Mouse (Mus musculus): ENCODE measurements around the gene Spata25. TPM values are rescaled to one million over a fixed set of nuclear protein-coding genes. Genes with fewer than 3 reads are reported as not detected.
A peak's percentile ranks its signal among the peaks of the same experiment; 100 is the strongest.
"Not testable (repeated sequence)": the region's sequence is repeated elsewhere in the genome, so short reads cannot be mapped to it uniquely, and the experiment has no call there.

Gene Spata25
- polyA plus RNA-seq, 1 experiment from 2014 or later, result not detected

- not testable (repeated sequence) for H3K27ac ChIP-seq (replicated peaks); H3K27me3 ChIP-seq; H3K9ac ChIP-seq; H3K4me3 ChIP-seq; ATAC-seq (ENCODE audit: low read depth); H3K9me3 ChIP-seq; H3K4me2 ChIP-seq
- Histone ChIP-seq H3K4me1 (replicated peaks) (peaks cover 11% of the 10 kb centered on the region), H3K36me3 (peaks cover 77% of the 10 kb centered on the region)
- 85% methylated on average over 6 of the region's 6 CpGs for WGBS
Observed at GRCm38 (mm10) chr2:164798554-164798953, 29.8 kb downstream of the Spata25 start.

- Histone ChIP-seq H3K4me1 (replicated peaks) (no peaks in the 10 kb centered on the region), H3K4me3 (no peak overlapping the region), H3K27me3 (no peaks in the 10 kb centered on the region), H3K27ac (replicated peaks) (no peak overlapping the region), H3K4me2 (no peak overlapping the region), H3K9me3 (no peaks in the 10 kb centered on the region), H3K36me3 (peaks cover 91% of the 10 kb centered on the region), H3K9ac (no peak overlapping the region)
- 84% methylated on average over 4 of the region's 4 CpGs for WGBS
- ATAC-seq (ENCODE audit: low read depth), result no peak
Observed at GRCm38 (mm10) chr2:164795868-164796267, 32.5 kb downstream of the Spata25 start.

GRCm38 (mm10) chr2:164794293-164794692 lies 34.0 kb downstream of the Spata25 start:
- Histone ChIP-seq H3K4me3 (no peak overlapping the region), H3K27ac (replicated peaks) (no peak overlapping the region), H3K36me3 (peaks cover 90% of the 10 kb centered on the region), H3K4me2 (no peak overlapping the region), H3K27me3 (no peaks in the 10 kb centered on the region), H3K9me3 (no peaks in the 10 kb centered on the region), H3K9ac (no peak overlapping the region), H3K4me1 (replicated peaks) (no peaks in the 10 kb centered on the region)
- 39% methylated on average over 5 of the region's 5 CpGs for WGBS
- ATAC-seq (ENCODE audit: low read depth), result 0 out of 2 replicates have a peak, but pooled peaks have one; percentile 26

- H3K9me3 ChIP-seq, result no peaks in the 10 kb centered on the region
- no peak overlapping the region for H3K9ac ChIP-seq
- no peak overlapping the region for H3K4me3 ChIP-seq
- no peaks in the 10 kb centered on the region for H3K27me3 ChIP-seq
- H3K4me1 ChIP-seq (replicated peaks), result no peaks in the 10 kb centered on the region
- H3K27ac ChIP-seq (replicated peaks), result no peak overlapping the region
- H3K4me2 ChIP-seq, result no peak overlapping the region
- H3K36me3 ChIP-seq, result peaks cover 85% of the 10 kb centered on the region
- WGBS, result 90% methylated on average over 2 of the region's 2 CpGs
- no peak for ATAC-seq (ENCODE audit: low read depth)
Observed at GRCm38 (mm10) chr2:164793772-164794171, 34.6 kb downstream of the Spata25 start.

GRCm38 (mm10) chr2:164793236-164793635 lies 35.1 kb downstream of the Spata25 start:
- Histone ChIP-seq H3K9ac (no peak overlapping the region), H3K4me3 (no peak overlapping the region), H3K27me3 (no peaks in the 10 kb centered on the region), H3K4me1 (replicated peaks) (no peaks in the 10 kb centered on the region), H3K36me3 (peaks cover 80% of the 10 kb centered on the region), H3K27ac (replicated peaks) (no peak overlapping the region), H3K9me3 (no peaks in the 10 kb centered on the region), H3K4me2 (no peak overlapping the region)
- ATAC-seq (ENCODE audit: low read depth), result no peak
- WGBS, result 83% methylated on average over 3 of the region's 3 CpGs

- 0 out of 2 replicates have a peak, but pooled peaks cover 3% of the 10 kb centered on the region for H3K4me1 ChIP-seq (replicated peaks)
- 97% methylated on average over 12 of the region's 12 CpGs for WGBS
- no peak for ATAC-seq (ENCODE audit: low read depth)
- no peaks in the 10 kb centered on the region for H3K27me3 ChIP-seq
- peak overlapping the region; percentile 22; the same call in 1 of the 2 replicates for H3K9ac ChIP-seq
- H3K4me2 ChIP-seq, result no peak overlapping the region
- H3K4me3 ChIP-seq, result no peak overlapping the region
- no peaks in the 10 kb centered on the region for H3K9me3 ChIP-seq
- H3K27ac ChIP-seq (replicated peaks), result no peak overlapping the region
- H3K36me3 ChIP-seq, result peaks cover 74% of the 10 kb centered on the region
Observed at GRCm38 (mm10) chr2:164792400-164793190, 35.7 kb downstream of the Spata25 start.

- no peak for ATAC-seq (ENCODE audit: low read depth)
- peaks cover 69% of the 10 kb centered on the region for H3K36me3 ChIP-seq
- H3K27me3 ChIP-seq, result no peaks in the 10 kb centered on the region
- H3K4me3 ChIP-seq, result no peak overlapping the region
- no peak overlapping the region for H3K27ac ChIP-seq (replicated peaks)
- no peak overlapping the region for H3K4me2 ChIP-seq
- 86% methylated on average over 18 of the region's 18 CpGs for WGBS
- peak overlapping the region; percentile 22; the same call in 1 of the 2 replicates for H3K9ac ChIP-seq
- no peaks in the 10 kb centered on the region for H3K9me3 ChIP-seq
- peaks cover 8% of the 10 kb centered on the region for H3K4me1 ChIP-seq (replicated peaks)
Observed at GRCm38 (mm10) chr2:164791841-164792261, 36.5 kb downstream of the Spata25 start.

- no peak overlapping the region for H3K27ac ChIP-seq (replicated peaks)
- H3K4me3 ChIP-seq, result no peak overlapping the region
- H3K9me3 ChIP-seq, result no peaks in the 10 kb centered on the region
- peaks cover 55% of the 10 kb centered on the region for H3K36me3 ChIP-seq
- no peak for ATAC-seq (ENCODE audit: low read depth)
- WGBS, result 81% methylated on average over 4 of the region's 4 CpGs
- no peak overlapping the region for H3K9ac ChIP-seq
- peaks cover 19% of the 10 kb centered on the region for H3K4me1 ChIP-seq (replicated peaks)
- no peaks in the 10 kb centered on the region for H3K27me3 ChIP-seq
- H3K4me2 ChIP-seq, result no peak overlapping the region
Observed at GRCm38 (mm10) chr2:164790451-164790850, 37.9 kb downstream of the Spata25 start.

GRCm38 (mm10) chr2:164788411-164788810 lies 39.9 kb downstream of the Spata25 start:
- H3K4me3 ChIP-seq, result no peak overlapping the region
- H3K9me3 ChIP-seq, result no peaks in the 10 kb centered on the region
- WGBS, result 92% methylated on average over 4 of the region's 4 CpGs
- H3K9ac ChIP-seq, result no peak overlapping the region
- H3K4me1 ChIP-seq (replicated peaks), result peaks cover 28% of the 10 kb centered on the region
- no peak overlapping the region for H3K27ac ChIP-seq (replicated peaks)
- H3K27me3 ChIP-seq, result no peaks in the 10 kb centered on the region
- no peak for ATAC-seq (ENCODE audit: low read depth)
- peaks cover 38% of the 10 kb centered on the region for H3K36me3 ChIP-seq
- H3K4me2 ChIP-seq, result no peak overlapping the region

- H3K4me3 ChIP-seq, result no peak overlapping the region
- H3K36me3 ChIP-seq, result peaks cover 31% of the 10 kb centered on the region
- H3K27me3 ChIP-seq, result no peaks in the 10 kb centered on the region
- no peak for ATAC-seq (ENCODE audit: low read depth)
- peaks cover 28% of the 10 kb centered on the region for H3K4me1 ChIP-seq (replicated peaks)
- no peak overlapping the region for H3K9ac ChIP-seq
- H3K4me2 ChIP-seq, result 0 out of 2 replicates have a peak overlapping the region, but pooled peaks have one; percentile 91
- WGBS, result 83% methylated on average over 10 of the region's 10 CpGs
- no peak overlapping the region for H3K27ac ChIP-seq (replicated peaks)
- H3K9me3 ChIP-seq, result no peaks in the 10 kb centered on the region
Observed at GRCm38 (mm10) chr2:164787779-164788178, 40.6 kb downstream of the Spata25 start.

- H3K4me3 ChIP-seq, result peak overlapping the region; percentile 67
- H3K27me3 ChIP-seq, result no peaks in the 10 kb centered on the region
- peaks cover 28% of the 10 kb centered on the region for H3K4me1 ChIP-seq (replicated peaks)
- peak overlapping the region; percentile 91 for H3K4me2 ChIP-seq
- no peak overlapping the region for H3K27ac ChIP-seq (replicated peaks)
- no peaks in the 10 kb centered on the region for H3K9me3 ChIP-seq
- H3K9ac ChIP-seq, result peak overlapping the region; percentile 45; the same call in 1 of the 2 replicates
- peaks cover 24% of the 10 kb centered on the region for H3K36me3 ChIP-seq
- no peak for ATAC-seq (ENCODE audit: low read depth)
- 88% methylated on average over 3 of the region's 3 CpGs for WGBS
Observed at GRCm38 (mm10) chr2:164787032-164787431, 41.3 kb downstream of the Spata25 start.

GRCm38 (mm10) chr2:164786388-164786885 lies 41.9 kb downstream of the Spata25 start:
- WGBS, result 8% methylated on average over 15 of the region's 15 CpGs
- peak overlapping the region; percentile 67 for H3K4me3 ChIP-seq
- no peaks in the 10 kb centered on the region for H3K9me3 ChIP-seq
- H3K4me2 ChIP-seq, result peak overlapping the region; percentile 91
- peak overlapping the region; percentile 82 for H3K9ac ChIP-seq
- H3K36me3 ChIP-seq, result peaks cover 18% of the 10 kb centered on the region
- ATAC-seq (ENCODE audit: low read depth), result peak; percentile 46; the same call in 1 of the 2 replicates
- H3K27ac ChIP-seq (replicated peaks), result peak overlapping the region; percentile 70
- no peaks in the 10 kb centered on the region for H3K27me3 ChIP-seq
- peaks cover 28% of the 10 kb centered on the region for H3K4me1 ChIP-seq (replicated peaks)
